Mouse (Mus musculus) adrenal gland, postnatal 14 days (tissue): ENCODE results near the gene Cuedc2. TPM values are rescaled to one million over a fixed set of nuclear protein-coding genes. Genes with fewer than 3 reads are reported as not detected.
A peak's percentile ranks its signal among the peaks of the same experiment; 100 is the strongest.

Source experiments
- DNase-seq: peaks from one replicate; pipeline ENCODE4 v3.0.0; 2021; ENCODE audit warnings: mixed read lengths
- total RNA-seq: library from RNA; stranded (reverse); gene quantifications from 2 replicates; pipeline ENCODE4 v1.2.3, GENCODE M21; 2021

Gene Cuedc2
- total RNA-seq, 1 experiment from 2014 or later = 71.8 TPM

DNA sequence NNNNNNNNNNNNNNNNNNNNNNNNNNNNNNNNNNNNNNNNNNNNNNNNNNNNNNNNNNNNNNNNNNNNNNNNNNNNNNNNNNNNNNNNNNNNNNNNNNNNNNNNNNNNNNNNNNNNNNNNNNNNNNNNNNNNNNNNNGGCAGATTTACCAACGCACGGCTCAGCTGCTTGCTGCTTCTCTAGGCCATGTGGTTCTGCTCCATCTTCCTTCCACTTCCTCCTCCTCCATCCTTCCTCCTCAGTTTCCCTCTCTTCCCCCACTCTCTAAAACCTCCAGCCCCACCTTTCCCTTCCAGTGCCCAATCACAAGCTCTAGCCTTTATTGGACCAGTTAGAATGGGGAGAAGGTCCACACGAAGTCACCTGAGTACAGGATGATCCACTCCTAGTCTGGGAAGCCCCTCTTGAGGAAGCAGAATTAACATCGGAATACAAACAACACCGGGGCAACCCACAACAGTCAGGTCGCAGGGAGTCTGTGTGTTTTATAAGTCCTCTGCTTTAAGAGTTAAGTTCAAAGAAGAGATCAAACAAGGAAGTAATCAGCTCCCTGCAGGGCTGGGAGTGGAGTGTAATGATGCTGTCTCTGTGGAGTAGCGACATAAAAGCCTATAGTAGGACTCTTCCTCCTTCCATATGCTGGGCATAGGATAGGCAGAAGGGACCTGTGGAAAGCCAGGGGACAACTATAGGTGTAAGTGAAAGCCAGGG, 6.4 kb upstream of the Cuedc2 start:
- DNase-seq = no peak

DNA sequence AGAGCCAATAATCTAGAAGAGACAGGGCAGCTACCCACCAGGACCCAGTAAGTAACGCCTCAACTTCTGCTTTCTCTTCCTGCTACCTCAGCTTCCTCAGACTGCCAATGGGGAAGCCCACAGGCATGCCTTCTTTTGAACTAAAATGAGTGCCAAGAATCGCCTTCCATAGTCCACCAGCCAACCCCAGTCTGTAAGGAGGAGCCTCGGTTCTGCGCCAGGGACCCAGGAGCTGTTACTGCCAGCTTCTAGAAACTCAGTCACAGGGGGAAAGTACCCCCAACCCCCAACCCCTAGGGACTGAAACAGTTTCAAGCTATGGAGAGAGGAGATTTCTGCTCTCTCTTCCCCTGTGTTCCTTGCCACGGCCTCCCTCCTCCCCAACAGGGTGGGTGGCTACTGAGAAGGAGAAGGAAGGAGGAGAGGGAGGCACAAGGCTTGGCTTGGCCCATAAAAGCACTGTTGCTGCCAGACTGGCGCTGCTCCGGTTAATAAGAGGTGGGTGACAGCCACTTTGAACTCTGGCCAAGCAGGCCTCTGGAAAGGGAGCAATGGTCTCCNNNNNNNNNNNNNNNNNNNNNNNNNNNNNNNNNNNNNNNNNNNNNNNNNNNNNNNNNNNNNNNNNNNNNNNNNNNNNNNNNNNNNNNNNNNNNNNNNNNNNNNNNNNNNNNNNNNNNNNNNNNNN, 927 bp upstream of the Cuedc2 start:
- peak; percentile 64 for DNase-seq

DNA sequence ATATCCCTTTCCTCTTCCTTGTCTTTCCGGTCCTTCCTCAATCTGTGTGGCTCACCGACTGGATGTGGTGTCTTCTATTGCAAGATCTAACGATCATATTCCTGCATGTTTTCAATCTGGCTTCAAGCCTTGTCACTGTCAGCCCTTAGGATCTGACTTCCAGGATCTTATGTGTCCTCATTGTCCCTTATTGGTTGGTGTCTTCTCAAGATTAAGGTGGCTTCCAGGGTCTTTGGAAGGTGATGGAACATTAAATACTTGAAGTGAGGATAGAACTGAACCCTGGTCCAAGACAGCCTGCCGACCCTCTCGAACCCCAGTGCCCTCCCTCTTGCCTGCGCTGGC, 412 bp upstream of the Cuedc2 start:
- DNase-seq = no peak

DNA sequence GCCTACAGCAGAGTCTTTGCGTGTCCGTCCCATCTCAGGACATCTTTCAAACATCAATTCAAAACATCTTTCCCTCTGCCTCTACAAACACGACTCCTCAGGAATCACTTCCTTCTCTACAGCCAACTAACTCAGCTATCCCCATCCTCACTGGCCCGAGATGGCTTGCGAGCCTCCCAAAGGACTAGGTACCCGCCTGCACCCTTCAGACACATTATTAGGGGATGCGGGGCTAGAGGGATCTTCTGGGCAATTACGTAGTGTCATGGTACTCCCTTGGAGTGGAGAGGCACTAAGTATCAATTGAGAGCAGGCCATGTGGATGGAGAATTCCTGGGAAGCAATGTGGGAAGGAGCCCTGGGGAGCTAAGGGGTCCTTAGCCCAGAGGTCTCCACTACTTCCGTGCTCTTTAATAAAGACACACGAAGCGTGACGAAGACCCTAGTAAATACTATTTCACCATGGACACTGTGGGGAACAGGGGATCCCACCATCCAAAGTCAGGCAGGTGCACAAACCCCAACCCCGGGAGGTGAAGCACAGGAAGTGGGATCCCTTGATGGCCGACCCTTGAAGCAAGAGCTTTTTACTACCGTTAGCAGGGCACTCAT, 677 bp downstream of the Cuedc2 start:
- no peak for DNase-seq

DNA sequence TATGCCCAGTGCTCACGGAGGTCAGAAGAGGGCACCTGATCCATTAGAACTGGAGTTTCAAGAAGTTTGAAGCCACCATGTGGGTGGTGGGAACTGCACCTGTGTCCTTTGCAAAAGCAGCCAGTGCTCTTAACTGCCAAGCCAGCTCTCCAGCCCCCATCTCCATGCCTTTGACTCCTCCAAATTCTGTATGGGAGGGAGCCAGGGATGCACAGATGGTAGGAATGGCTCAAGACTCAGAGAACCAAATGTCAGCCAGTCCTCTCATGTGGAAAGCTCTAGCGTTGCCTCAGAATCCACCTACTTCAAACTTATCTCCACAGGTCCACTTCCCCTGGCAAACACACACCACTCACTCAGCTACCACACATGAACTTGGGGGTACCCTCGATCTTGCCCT, 4.6 kb downstream of the Cuedc2 start:
- no peak for DNase-seq

DNA sequence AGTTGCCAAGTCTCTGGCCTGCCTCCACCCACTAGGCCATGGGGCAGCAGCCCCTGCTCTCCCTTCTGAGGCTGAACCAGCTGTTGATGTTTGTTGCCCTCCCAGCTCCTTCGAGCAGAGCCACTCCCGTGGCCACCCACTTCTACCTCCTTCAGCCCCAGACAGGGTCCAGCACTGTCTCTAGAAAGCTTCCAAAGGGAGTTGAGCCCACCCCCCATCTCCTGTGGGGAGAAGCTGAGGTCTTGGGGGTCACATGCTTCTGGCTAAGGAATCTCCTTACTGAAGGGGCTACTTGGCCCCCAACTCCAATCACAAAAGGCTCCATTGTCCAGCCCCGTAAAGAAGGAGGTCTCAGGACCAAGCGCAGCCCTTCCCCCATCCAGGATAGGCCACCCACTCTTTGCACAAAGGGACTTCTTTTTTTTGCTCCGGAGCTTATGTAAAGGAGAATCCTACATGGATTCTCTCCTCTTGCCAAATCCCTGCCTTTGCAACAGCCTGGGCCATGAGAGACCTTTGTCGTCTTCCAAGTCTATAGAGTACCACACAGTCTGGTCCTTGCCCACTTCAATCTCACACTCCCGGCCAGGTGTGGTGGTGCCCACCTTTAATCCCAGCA, 5.7 kb downstream of the Cuedc2 start:
- DNase-seq = no peak

DNA sequence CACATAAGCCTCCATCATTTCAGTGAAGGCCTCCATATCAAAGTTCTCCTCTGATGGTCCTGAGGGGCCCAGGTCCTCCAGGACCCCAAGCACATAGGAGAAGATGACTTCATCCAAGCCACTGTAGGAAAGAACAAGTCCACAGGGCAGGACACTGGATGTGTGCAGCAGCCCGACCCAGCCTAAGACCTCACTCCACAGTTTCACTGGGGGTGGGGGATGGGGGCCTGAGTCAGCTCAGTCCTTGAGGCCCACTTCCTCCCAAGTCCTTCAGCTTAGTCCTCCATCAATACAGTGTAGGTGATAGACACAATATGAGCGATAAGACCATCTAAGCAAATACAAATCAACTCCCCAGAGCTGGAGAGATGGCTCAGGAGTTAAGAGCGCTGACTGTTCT, 6.6 kb downstream of the Cuedc2 start:
- DNase-seq = no peak

DNA sequence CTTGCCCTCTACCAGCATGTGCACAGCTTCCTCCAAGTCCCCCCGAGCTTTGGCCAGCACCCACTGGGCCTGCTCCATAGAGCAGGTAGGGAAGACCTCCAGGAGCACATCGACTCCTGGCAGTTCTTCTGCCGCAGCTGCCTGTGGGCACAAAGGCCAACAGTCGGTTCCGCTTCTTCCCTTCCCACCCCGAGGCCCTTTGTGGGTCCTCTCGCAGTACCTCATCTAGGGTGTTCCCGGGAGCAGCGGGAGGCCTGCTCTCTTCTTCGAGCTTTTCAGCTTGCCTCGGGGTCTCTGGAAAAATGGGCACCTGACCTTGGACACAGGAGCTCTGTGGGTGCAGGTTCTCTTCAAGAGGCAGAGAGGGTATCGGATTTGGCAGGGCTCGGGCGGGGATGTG, 7.2 kb downstream of the Cuedc2 start:
- no peak for DNase-seq

DNA sequence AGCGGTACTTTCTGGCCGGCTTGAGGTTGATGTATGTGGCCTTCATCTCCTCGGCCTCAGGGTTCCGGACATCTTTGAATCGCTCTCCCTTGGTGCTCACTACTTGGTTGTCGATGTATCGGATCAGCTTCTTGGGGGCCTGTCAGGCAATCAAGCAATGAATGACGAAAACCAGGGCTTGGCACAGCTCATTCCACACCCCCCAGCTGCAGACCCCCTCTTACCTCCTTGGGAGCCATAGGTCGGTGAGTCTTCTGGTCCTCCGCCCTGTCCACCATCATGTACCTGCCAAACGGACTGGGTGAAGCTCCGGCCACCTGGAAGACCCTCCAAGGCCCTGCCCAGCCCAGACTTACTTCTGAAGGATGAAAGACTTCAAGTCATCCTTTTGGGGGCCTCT, 7.8 kb downstream of the Cuedc2 start:
- DNase-seq = no peak

DNA sequence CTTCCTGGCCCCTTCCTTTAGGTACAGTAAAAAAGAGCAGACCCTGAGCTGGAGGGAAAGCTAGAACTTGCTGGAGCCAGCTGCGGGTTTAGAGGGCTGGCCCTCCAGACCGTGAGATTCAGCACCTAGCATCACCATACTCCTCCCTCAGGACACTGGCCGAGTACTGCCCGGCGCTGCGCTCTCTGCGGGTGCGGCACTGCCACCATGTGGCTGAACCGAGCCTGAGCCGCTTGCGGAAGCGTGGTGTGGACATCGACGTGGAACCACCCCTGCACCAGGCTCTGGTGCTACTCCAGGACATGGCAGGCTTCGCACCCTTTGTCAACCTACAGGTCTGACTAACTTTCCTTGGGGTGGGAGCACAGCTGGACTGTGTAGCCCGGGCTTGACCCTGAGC, 8.6 kb downstream of the Cuedc2 start:
- peak; percentile 93 for DNase-seq

DNA sequence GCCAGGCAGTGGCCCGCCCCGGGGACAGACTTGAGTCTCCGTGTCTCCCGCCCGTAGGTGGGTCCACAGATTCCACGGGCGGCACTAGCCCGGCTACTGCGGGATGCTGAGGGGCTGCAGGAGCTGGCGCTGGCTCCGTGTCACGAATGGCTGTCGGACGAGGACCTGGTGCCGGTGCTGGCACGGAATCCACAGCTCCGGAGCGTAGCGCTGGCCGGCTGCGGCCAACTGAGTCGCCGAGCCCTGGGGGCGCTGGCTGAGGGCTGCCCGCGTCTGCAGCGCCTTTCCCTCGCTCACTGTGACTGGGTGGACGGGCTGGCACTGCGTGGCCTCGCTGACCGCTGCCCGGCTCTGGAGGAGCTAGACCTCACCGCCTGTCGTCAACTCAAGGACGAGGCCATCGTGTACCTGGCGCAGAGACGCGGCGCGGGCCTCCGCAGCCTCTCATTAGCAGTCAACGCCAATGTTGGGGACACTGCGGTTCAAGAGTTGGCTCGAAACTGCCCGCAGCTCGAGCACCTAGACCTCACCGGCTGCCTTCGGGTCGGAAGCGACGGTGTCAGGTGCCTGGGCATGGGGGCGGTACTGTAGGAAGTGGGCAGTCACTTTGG, 9.4 kb downstream of the Cuedc2 start:
- peak; percentile 48 for DNase-seq

DNA sequence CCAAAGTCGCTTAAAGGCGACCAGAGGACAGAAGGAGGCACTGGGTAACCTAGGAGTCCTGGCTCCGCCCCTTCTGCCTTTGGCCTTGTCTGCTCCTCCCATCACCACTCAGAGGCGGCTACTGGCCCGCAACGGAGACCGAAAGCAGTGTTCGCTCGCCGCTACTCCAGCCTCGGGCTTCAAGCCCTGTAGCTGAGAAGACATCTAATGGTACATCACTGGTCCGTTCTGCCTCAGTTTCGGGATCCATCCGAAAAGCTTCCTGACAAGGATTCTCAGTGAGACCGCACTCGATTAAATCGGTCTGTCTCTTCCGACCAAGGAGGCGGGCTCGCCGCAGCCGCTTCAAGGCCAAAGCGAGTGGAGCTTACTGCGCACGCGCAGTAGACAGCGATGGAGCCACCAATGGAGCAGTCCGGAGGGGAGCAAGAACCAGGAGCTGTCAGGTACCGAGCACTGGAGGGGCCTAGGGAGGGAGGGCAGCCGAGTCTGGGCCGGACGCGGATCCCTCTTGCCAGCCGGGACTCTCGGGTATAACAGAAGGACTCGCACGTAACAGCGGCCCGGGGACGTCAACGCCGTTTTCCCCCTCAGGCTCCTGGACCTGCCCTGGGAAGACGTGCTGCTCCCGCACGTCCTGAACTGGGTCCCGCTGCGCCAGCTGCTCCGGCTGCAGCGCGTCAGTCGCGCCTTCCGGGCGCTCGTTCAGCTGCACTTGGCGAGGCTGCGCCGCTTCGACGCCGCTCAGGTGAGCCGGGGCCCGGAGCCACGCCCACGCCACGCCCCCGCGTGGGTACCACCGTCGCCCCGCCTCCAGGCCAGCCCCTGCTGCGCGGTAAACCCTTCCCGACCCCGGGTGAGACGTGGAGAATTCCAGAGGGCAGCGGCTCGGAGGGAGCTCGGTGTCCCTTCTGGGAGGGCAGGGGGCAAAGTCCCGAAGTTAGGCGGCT, 10.1 kb downstream of the Cuedc2 start, which contains the start of gene Fbxl15:
Gene Fbxl15, plus strand, starts transcription at position 104 of the 950 bp plus-strand sequence.
- peak; percentile 96 for DNase-seq

DNA sequence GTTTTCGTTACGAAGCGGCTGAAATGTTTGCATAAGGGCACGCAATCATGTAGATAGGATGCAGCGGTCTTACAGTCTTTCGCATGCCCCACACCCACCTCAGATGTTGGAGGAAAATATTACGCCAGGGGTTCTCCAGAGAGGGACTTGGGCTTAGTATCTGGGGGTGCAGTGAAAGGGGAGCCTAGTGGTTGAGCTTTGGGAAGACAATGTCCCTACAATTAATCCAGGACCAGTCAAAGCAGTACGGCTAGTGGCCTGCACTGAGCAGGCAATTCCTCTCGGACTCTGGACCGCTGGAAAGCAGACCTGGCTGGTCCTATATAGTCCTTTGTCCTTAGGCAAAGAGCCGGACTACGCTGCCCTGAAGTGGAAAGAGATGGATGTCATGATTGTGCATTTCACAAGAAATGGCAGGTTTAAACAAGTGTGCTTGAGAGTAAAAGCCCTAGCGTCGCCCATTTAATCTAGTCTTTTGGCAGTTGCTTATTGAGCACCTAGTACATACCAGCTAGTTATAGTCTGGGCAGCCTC, 10.9 kb downstream of the Cuedc2 start:
- no peak for DNase-seq

DNA sequence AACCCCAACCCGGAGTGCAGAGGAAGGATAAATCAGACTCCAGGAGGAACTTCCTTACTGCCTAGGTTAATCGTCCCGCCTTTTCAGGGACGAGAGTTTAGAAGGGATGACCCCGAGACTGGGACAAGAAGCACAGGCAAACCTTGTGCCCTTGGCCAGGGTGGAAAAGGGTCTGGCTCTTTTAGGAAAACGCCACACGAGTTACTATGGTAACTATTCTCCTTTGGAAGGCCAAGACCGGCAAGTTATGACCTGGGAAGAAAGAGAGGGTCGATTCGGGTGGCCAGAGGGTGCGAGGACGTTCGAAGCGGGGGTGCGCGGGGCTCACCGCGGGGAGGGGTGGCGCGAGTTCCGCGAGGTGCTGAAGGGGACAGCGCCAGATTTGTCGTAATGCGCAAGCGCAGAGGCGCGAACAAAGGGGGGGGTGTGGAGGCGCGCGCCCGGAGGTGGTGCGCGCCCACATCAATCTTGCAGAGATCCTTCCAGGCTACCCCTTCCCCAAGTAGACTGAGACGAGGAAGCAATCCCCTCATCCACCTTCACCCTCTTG, 11.7 kb downstream of the Cuedc2 start, which contains the start of gene Psd:
Gene Psd, minus strand, starts transcription at position 401 of the 550 bp plus-strand sequence.
- peak; percentile 83 for DNase-seq

DNA sequence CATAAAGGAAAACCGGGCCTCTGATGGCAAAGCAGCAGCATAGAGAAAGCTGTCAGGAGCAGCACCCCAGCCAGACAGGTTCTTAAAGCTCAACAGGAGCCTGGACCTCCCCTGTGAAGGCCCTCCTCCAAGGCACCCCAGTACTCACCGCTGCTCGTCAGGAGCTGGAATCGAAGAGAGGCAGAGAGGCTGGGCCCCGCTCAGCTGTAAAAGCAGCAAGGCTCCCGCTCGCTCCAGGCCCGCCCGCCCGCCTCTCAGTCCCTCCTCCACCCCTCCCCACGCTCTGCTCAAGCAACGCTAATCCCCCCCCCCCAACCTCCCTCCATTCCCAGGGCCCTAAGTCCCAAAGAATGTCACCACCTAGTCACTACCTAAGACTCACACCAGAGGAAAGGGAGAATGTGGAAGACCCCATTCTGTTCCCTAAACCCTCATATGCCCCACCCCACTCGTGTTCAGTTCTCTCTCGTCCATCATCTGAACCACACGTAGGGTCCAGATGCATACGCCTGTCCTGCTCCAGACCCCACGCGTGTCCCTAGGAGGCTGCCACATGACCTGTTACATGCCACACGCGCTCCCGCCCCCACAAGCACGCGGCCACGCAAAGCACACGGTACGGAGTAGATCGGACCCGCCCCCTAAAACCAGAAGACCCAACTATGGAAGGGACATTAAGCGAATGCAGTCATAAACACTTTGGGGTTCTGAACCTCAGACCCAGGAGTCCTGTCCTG, 12.3 kb downstream of the Cuedc2 start:
- DNase-seq = no peak

DNA sequence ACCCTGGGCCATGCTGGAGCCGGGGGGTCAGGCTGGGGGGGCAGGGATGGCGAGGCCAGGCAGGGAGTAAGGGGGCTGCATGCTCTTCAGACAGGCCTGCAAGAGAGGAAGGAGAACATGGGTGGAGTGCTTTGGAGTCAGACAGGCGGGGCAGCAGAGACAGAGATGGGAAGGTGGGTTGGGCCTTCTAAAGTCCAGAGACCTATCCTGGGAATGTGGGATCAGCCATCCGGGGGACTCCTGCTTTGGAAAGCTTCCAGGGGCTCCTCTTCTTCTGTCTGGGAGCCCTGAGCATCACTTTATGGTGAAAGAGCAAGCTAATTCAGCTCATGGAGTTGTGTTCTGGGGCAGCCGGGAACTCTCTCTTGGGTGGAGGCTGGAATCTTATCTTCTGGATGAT, 13.6 kb downstream of the Cuedc2 start:
- DNase-seq = no peak

DNA sequence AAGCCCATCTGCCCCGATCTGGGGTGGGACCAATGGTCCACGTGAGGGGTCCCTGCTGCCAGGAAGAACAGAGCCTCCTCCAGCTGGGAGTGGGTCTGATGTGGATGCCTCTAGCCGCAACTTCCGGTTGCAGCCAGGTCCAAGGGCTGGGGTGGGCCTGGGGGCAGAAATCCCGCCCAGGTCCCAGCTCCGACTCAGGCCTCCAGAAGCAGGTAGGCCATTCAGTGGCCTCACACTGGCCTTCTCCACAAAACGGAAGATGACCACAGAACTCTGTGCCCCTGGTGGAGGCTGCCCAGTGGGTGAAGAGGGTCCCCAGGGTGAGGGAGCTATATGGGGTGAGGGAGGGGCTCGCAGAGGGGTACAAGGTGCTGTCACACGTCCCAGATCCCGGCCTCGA, 14.1 kb downstream of the Cuedc2 start:
- no peak for DNase-seq

DNA sequence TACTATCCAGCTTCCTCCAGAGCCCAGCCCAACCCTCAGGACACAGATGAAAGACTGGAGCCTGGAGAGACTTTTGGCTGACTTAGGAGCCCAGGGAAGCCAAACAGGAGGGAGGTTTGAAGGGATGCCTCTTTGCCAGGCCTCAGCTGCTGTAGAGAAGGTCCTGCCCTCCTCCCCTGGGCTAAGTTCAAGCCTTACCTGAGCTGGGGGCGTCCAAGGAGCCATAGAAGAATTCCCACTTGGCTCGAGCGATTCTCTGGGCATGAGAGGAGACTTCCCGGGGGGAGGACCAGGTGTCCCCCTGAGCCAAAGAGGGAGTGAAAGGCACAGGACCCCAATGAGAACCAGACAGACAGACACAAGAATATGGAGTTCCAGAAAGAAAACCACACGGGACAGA, 14.8 kb downstream of the Cuedc2 start:
- DNase-seq = no peak

DNA sequence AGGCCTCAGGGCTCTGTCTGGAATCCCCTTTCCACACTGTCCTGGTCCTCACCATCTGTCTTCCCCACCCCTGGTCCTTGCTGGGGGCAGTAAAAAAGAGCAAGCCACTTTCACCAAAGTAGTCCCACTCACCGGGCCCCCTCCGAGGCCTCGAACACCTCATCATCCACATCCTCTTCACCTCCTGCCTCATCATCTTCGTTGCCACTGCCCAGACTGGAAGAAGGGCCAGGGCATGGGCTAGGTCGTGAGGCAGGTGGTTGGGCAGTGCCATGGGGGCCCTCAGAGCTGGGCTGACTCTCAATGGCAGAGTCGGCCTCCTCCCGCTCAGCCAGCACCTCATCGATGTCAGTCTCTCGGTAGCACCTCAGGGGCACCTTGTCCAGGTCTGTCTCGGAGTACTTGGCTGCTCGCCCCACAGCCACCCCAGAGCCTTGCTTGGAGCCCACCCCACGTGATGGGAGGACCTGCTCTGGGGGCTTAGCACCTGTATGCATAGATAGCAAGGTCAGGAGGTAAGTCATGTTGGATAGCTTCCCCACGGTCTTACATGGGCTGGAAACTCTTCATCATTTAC, 15.4 kb downstream of the Cuedc2 start:
- no peak for DNase-seq
